Mouse (Mus musculus) A20 (cell line): ENCODE measurements around the gene Epc2.
"Not testable (repeated sequence)": the region's sequence is repeated elsewhere in the genome, so short reads cannot be mapped to it uniquely, and the experiment has no call there.

Experiments used
- DNase-seq: peaks from one replicate; pipeline ENCODE4 v3.0.0-alpha.2; 2011; ENCODE audit warnings: low read depth, low spot score

Epc2 gene

GRCm38 (mm10) chr2:49471641-49472355, 20.5 kb downstream of the Epc2 start:
- DNase-seq, result no peak

- no peak for DNase-seq
Measured at GRCm38 (mm10) chr2:49472443-49472842, 21.2 kb downstream of the Epc2 start.

- DNase-seq, result no peak
Measured at GRCm38 (mm10) chr2:49482146-49482545, 30.9 kb downstream of the Epc2 start.

GRCm38 (mm10) chr2:49483382-49483781, 32.1 kb downstream of the Epc2 start:
- DNase-seq, result no peak

- no peak for DNase-seq
Measured at GRCm38 (mm10) chr2:49501435-49501834, 50.1 kb downstream of the Epc2 start.

GRCm38 (mm10) chr2:49503596-49503995, 52.3 kb downstream of the Epc2 start:
- DNase-seq, result peak; percentile 48

GRCm38 (mm10) chr2:49505151-49505550, 53.9 kb downstream of the Epc2 start:
- DNase-seq, result not testable (repeated sequence)

- no peak for DNase-seq
Measured at GRCm38 (mm10) chr2:49510832-49511231, 59.5 kb downstream of the Epc2 start.

- no peak for DNase-seq
Measured at GRCm38 (mm10) chr2:49516011-49516410, 64.7 kb downstream of the Epc2 start.

GRCm38 (mm10) chr2:49520409-49520808, 69.1 kb downstream of the Epc2 start:
- DNase-seq, result no peak

- no peak for DNase-seq
Measured at GRCm38 (mm10) chr2:49520989-49521388, 69.7 kb downstream of the Epc2 start.

GRCm38 (mm10) chr2:49521564-49521963, 70.3 kb downstream of the Epc2 start:
- DNase-seq, result no peak

GRCm38 (mm10) chr2:49522578-49522977, 71.3 kb downstream of the Epc2 start:
- no peak for DNase-seq

- DNase-seq, result no peak
Measured at GRCm38 (mm10) chr2:49537147-49537546, 85.9 kb downstream of the Epc2 start.

GRCm38 (mm10) chr2:49538056-49538455, 86.8 kb downstream of the Epc2 start:
- no peak for DNase-seq

- peak; percentile 7 for DNase-seq
Measured at GRCm38 (mm10) chr2:49539745-49540144, 88.5 kb downstream of the Epc2 start.

- DNase-seq, result no peak
Measured at GRCm38 (mm10) chr2:49547813-49548212, 96.5 kb downstream of the Epc2 start.

GRCm38 (mm10) chr2:49548492-49548891, 97.2 kb downstream of the Epc2 start:
- DNase-seq, result no peak

GRCm38 (mm10) chr2:49553096-49553495, 101.8 kb downstream of the Epc2 start:
- DNase-seq, result no peak

GRCm38 (mm10) chr2:49557339-49557738, 106.1 kb downstream of the Epc2 start:
- no peak for DNase-seq

GRCm38 (mm10) chr2:49558361-49558760, 107.1 kb downstream of the Epc2 start:
- no peak for DNase-seq

- DNase-seq, result no peak
Measured at GRCm38 (mm10) chr2:49562688-49563350, 111.5 kb downstream of the Epc2 start.
